Mouse (Mus musculus): ENCODE data around the gene Kremen1. TPM values are rescaled to one million over a fixed set of nuclear protein-coding genes. Genes with fewer than 3 reads are reported as not detected.
A peak's percentile ranks its signal among the peaks of the same experiment; 100 is the strongest.

Kremen1 gene
- polyA plus RNA-seq, 1 experiment, result 170 TPM

- Histone ChIP-seq H3K27me3 (ENCODE audit: control insufficient read depth, insufficient read depth, low read length) (no peaks in the 10 kb centered on the region), H3K27ac (ENCODE audit: control insufficient read depth, insufficient read depth, low read length) (no peak overlapping the region), H3K4me1 (replicated peaks; ENCODE audit: control insufficient read depth, insufficient read depth, low read length) (peaks cover 9% of the 10 kb centered on the region), H3K36me3 (ENCODE audit: control insufficient read depth, insufficient read depth, low read length) (no peaks in the 10 kb centered on the region), H3K4me3 (ENCODE audit: control insufficient read depth, insufficient read depth, low read length) (no peak overlapping the region)
- 84% methylated on average over 17 of the region's 17 CpGs for WGBS
- DNase-seq, result peak; percentile 76
- TF ChIP-seq CTCF (IDR thresholded peaks at IDR 0.05; ENCODE audit: borderline replicate concordance, control insufficient read depth, extremely low read depth, insufficient read depth, low read length, poor library complexity) (peak; percentile 68; the same call in 1 of the 2 replicates), POLR2A (IDR thresholded peaks at IDR 0.05; ENCODE audit: control insufficient read depth, extremely low read depth, insufficient read depth, low read length, poor library complexity) (no peak)
These were observed 100.5 kb downstream of the Kremen1 start for GRCm38 (mm10) chr11:5160722-5161485.

DNA sequence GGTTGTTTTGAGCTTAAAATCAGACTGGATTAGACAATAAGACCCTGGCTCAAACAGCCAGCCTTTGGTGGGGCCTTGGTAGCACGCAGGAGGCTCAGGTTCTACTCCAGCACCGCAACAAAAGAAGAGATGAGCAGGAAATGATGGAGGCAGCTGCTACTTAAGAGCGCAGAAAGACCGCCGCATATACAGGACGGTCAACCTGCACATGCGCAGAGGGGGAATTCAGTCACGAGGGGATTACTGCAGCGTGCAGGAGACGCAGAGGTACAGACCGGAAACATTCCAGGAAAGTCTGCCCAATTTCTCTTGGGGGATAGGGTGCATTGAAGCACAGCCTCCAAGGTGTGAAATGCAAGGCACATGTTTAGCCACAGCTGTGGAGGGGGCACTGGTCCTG, 103.3 kb downstream of the Kremen1 start:
- TF ChIP-seq POLR2A (IDR thresholded peaks at IDR 0.05; ENCODE audit: control insufficient read depth, extremely low read depth, insufficient read depth, low read length, poor library complexity), result no peak
- no peak for TF ChIP-seq CTCF (IDR thresholded peaks at IDR 0.05; ENCODE audit: borderline replicate concordance, control insufficient read depth, extremely low read depth, insufficient read depth, low read length, poor library complexity)
- no peak overlapping the region for H3K27ac ChIP-seq (ENCODE audit: control insufficient read depth, insufficient read depth, low read length)
- H3K4me3 ChIP-seq (ENCODE audit: control insufficient read depth, insufficient read depth, low read length), result no peak overlapping the region
- no peaks in the 10 kb centered on the region for H3K27me3 ChIP-seq (ENCODE audit: control insufficient read depth, insufficient read depth, low read length)
- no peaks in the 10 kb centered on the region; the same call in 1 of the 2 replicates for H3K4me1 ChIP-seq (replicated peaks; ENCODE audit: control insufficient read depth, insufficient read depth, low read length)
- no peaks in the 10 kb centered on the region for H3K36me3 ChIP-seq (ENCODE audit: control insufficient read depth, insufficient read depth, low read length)
- 95% methylated on average over 11 of the region's 11 CpGs for WGBS
- no peak for DNase-seq

DNA sequence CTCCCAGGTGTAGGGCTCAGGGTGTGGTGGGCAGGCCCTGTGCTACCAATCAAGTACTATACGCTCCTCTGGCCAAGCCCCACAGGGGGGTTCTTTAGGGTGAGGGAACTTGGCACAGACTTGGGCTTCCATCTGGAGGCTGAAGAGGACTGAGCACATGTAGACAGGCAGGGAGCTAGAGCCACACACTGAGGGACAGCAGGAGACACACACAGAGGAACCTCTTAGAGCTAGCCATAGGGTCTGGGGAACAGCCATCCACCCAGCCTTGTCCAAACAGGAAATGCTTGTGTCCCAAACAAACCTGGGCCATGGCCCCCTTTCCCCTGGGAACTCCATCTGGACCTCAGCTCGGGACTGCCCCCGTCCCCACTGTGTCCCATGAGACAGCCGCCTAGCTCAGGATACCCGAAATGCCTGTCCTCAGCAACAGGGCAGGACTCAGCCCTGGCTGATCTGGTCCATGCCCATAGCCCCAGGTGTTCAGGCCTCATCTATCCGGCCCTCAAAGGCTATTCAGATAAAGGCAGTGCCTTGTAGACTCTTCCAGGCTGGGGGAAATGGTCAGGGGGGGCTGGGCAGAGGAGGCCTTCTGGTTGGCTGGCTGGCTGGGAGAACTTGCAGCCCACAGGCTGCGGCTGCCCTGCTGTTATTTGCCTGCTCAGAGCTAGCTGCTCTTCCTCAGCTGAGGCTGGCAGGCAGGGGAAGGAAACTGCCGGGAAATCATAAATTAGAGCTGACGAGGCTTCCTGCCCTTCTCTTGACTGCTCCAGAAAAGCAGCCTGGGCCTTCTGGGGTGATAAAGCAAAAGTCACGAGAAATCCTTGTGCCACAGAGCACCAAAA, 106.2 kb downstream of the Kremen1 start:
- TF ChIP-seq POLR2A (IDR thresholded peaks at IDR 0.05; ENCODE audit: control insufficient read depth, extremely low read depth, insufficient read depth, low read length, poor library complexity) (no peak), CTCF (IDR thresholded peaks at IDR 0.05; ENCODE audit: borderline replicate concordance, control insufficient read depth, extremely low read depth, insufficient read depth, low read length, poor library complexity) (no peak)

GRCm38 (mm10) chr11:5151680-5152337, 109.5 kb downstream of the Kremen1 start, which contains the start of gene Emid1:
Emid1 (minus strand) TSS chr11:5152257.
- TF ChIP-seq POLR2A (IDR thresholded peaks at IDR 0.05; ENCODE audit: control insufficient read depth, extremely low read depth, insufficient read depth, low read length, poor library complexity), result peak; percentile 46; the same call in 1 of the 2 replicates
- no peak for TF ChIP-seq CTCF (IDR thresholded peaks at IDR 0.05; ENCODE audit: borderline replicate concordance, control insufficient read depth, extremely low read depth, insufficient read depth, low read length, poor library complexity)
- Histone ChIP-seq H3K4me3 (ENCODE audit: control insufficient read depth, insufficient read depth, low read length) (peak within 1 kb of the TSS; percentile 75), H3K27me3 (ENCODE audit: control insufficient read depth, insufficient read depth, low read length) (no peaks in the 10 kb centered on the region), H3K36me3 (ENCODE audit: control insufficient read depth, insufficient read depth, low read length) (no peaks in the 10 kb centered on the region), H3K27ac (ENCODE audit: control insufficient read depth, insufficient read depth, low read length) (peak within 1 kb of the TSS; percentile 22; the same call in 1 of the 2 replicates), H3K4me1 (replicated peaks; ENCODE audit: control insufficient read depth, insufficient read depth, low read length) (peaks cover 38% of the 10 kb centered on the region)
- DNase-seq, result peak; percentile 56
- 1% methylated on average over 53 of the region's 53 CpGs for WGBS

More for the DNA sequence above, 106.2 kb downstream of the Kremen1 start:
- H3K4me3 ChIP-seq (ENCODE audit: control insufficient read depth, insufficient read depth, low read length), result no peak overlapping the region
- WGBS, result 64% methylated on average over 10 of the region's 10 CpGs
- no peak overlapping the region for H3K27ac ChIP-seq (ENCODE audit: control insufficient read depth, insufficient read depth, low read length)
- DNase-seq, result no peak
- no peaks in the 10 kb centered on the region for H3K36me3 ChIP-seq (ENCODE audit: control insufficient read depth, insufficient read depth, low read length)
- peaks cover 21% of the 10 kb centered on the region for H3K4me1 ChIP-seq (replicated peaks; ENCODE audit: control insufficient read depth, insufficient read depth, low read length)
- no peaks in the 10 kb centered on the region for H3K27me3 ChIP-seq (ENCODE audit: control insufficient read depth, insufficient read depth, low read length)

DNA sequence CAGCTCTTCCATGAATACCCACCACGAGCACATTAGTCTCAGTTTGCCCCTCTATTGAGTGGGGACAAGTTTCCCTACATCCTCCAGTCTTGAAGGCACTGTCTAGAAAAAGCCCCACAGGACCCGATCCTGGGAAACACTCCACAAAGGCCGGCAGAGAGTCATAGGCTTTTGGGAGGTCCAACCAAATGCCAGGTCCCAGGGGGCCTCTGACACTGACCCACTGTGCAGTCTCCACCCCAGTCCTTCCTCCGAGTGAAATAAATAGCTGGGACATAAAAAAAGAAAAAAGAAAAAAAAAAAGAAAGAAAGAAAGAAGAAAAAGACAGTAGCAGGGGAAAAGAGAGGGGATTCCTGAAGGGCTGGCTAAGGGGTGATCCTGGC, 110.1 kb downstream of the Kremen1 start:
- no peak for DNase-seq
- H3K27me3 ChIP-seq (ENCODE audit: control insufficient read depth, insufficient read depth, low read length), result no peaks in the 10 kb centered on the region

More for the DNA sequence above, 110.1 kb downstream of the Kremen1 start:
- Histone ChIP-seq H3K27ac (ENCODE audit: control insufficient read depth, insufficient read depth, low read length) (peak overlapping the region; percentile 22; the same call in 1 of the 2 replicates), H3K4me3 (ENCODE audit: control insufficient read depth, insufficient read depth, low read length) (peak overlapping the region; percentile 75), H3K4me1 (replicated peaks; ENCODE audit: control insufficient read depth, insufficient read depth, low read length) (peaks cover 38% of the 10 kb centered on the region), H3K36me3 (ENCODE audit: control insufficient read depth, insufficient read depth, low read length) (no peaks in the 10 kb centered on the region)
- TF ChIP-seq CTCF (IDR thresholded peaks at IDR 0.05; ENCODE audit: borderline replicate concordance, control insufficient read depth, extremely low read depth, insufficient read depth, low read length, poor library complexity) (no peak), POLR2A (IDR thresholded peaks at IDR 0.05; ENCODE audit: control insufficient read depth, extremely low read depth, insufficient read depth, low read length, poor library complexity) (no peak)
- WGBS, result 29% methylated on average over 4 of the region's 4 CpGs
